Mouse (Mus musculus) forebrain, embryonic 14.5 days (tissue): ENCODE measurements around the gene Pus7. TPM values are rescaled to one million over a fixed set of nuclear protein-coding genes. Genes with fewer than 3 reads are reported as not detected.
A peak's percentile ranks its signal among the peaks of the same experiment; 100 is the strongest.

Source experiments
- ATAC-seq: fragments of 200-750 bp; cut with Nextera tagmentation; 2 replicates; pipeline ENCODE4 v1.8.0; 2017; ENCODE audit warnings: mild to moderate bottlenecking, moderate library complexity
- DNase-seq: peaks from one replicate; pipeline ENCODE4 v3.0.0-alpha.2; 2015; ENCODE audit warnings: low spot score
- H3K27ac ChIP-seq: fragments of 300-500 bp; sonication (generic); 2 replicates; pipeline ENCODE4 v1.5.1; 2014; ENCODE audit warnings: low read depth, mild to moderate bottlenecking, control low read depth, low read length, moderate library complexity
- H3K27me3 ChIP-seq: fragments of 300-500 bp; sonication (generic); replicated peaks from 2 replicates; pipeline ENCODE4 v1.6.1; 2014; ENCODE audit warnings: low read length, control low read depth, mixed read lengths; ENCODE audit not compliant: control insufficient read depth, insufficient read depth
- H3K36me3 ChIP-seq: fragments of 300-500 bp; sonication (generic); 2 replicates; pipeline ENCODE4 v1.6.1; 2014; ENCODE audit warnings: low read length, control low read depth; ENCODE audit not compliant: control insufficient read depth, insufficient read depth
- H3K4me1 ChIP-seq: fragments of 300-500 bp; sonication (generic); 2 replicates; pipeline ENCODE4 v1.6.1; 2014; ENCODE audit warnings: antibody characterized with exemption, low read length, control low read depth; ENCODE audit not compliant: control insufficient read depth, insufficient read depth
- H3K4me2 ChIP-seq: fragments of 300-500 bp; sonication (generic); 2 replicates; pipeline ENCODE4 v1.6.1; 2014; ENCODE audit warnings: mild to moderate bottlenecking, control low read depth, low read length
- H3K4me3 ChIP-seq: fragments of 300-500 bp; sonication (generic); 2 replicates; pipeline ENCODE4 v1.5.1; 2014; ENCODE audit warnings: low read depth, low read length, control low read depth
- H3K9ac ChIP-seq: fragments of 300-500 bp; sonication (generic); 2 replicates; pipeline ENCODE4 v1.6.1; 2014; ENCODE audit warnings: mild to moderate bottlenecking, low read length, control low read depth, moderate library complexity
- H3K9me3 ChIP-seq: fragments of 300-500 bp; sonication (generic); replicated peaks from 2 replicates; pipeline ENCODE4 v1.6.1; 2016; ENCODE audit warnings: low read length, control low read depth, mixed read lengths; ENCODE audit not compliant: control insufficient read depth
- WGBS: fragments of 180-500 bp; shearing (Covaris S2); extraction: QIAGEN DNeasy Blood & Tissue Kit; methylation state at CpG from one replicate; pipeline ENCODE4 v1.1.7; 2014; 5-methylcytosine and 5-hydroxymethylcytosine counted together
- polyA plus RNA-seq: library from polyadenylated mRNA; unstranded; fragments of >200 nt; fragmentation: Nextera tagmentation; extraction: Ambion mirVana; gene quantifications from 2 replicates; pipeline ENCODE4 v1.2.1, GENCODE M21; 2014

The Pus7 gene
- 11.6 and 15.3 TPM in 2 replicates for polyA plus RNA-seq

GRCm38 (mm10) chr5:23782931-23783877 is at the start of gene Pus7:
Gene Pus7 (minus strand): TSS chr5:23783711.
- Histone ChIP-seq H3K4me3 (peak within 1 kb of the TSS; percentile 83), H3K9me3 (no peaks in the 10 kb centered on the region), H3K27ac (no peak within 1 kb of the TSS), H3K9ac (peak within 1 kb of the TSS; percentile 81), H3K27me3 (no peaks in the 10 kb centered on the region), H3K36me3 (no peaks in the 10 kb centered on the region), H3K4me1 (peaks cover 6% of the 10 kb centered on the region), H3K4me2 (peak within 1 kb of the TSS; percentile 83)
- ATAC-seq (peak; percentile 95), DNase-seq (peak; percentile 91)
- WGBS: under 1% methylated on average over 81 of the region's 86 CpGs

- DNase-seq (peak; percentile 24), ATAC-seq (no peak)
- H3K4me1 ChIP-seq: no peaks in the 10 kb centered on the region
- H3K27ac ChIP-seq: no peak overlapping the region
- no peak overlapping the region for H3K9ac ChIP-seq
- H3K36me3 ChIP-seq: no peaks in the 10 kb centered on the region
- no peak overlapping the region for H3K4me3 ChIP-seq
- H3K9me3 ChIP-seq: no peaks in the 10 kb centered on the region
- H3K4me2 ChIP-seq: peak overlapping the region; percentile 21; the same call in 1 of the 2 replicates
- 47% methylated on average over 58 of the region's 58 CpGs for WGBS
- 0 out of 2 replicates have a peak, but pooled peaks cover 3% of the 10 kb centered on the region for H3K27me3 ChIP-seq
Observed at GRCm38 (mm10) chr5:23830897-23831752, 47.6 kb upstream of the Pus7 start.

- Histone ChIP-seq H3K4me2 (no peak overlapping the region), H3K9me3 (no peaks in the 10 kb centered on the region), H3K4me1 (no peaks in the 10 kb centered on the region), H3K4me3 (no peak overlapping the region), H3K27ac (no peak overlapping the region), H3K27me3 (0 out of 2 replicates have a peak, but pooled peaks cover 3% of the 10 kb centered on the region), H3K36me3 (no peaks in the 10 kb centered on the region), H3K9ac (no peak overlapping the region)
- ATAC-seq: 0 out of 2 replicates have a peak, but pooled peaks have one; percentile 66
- peak; percentile 73 for DNase-seq
- 40% methylated on average over 11 of the region's 11 CpGs for WGBS
Observed at GRCm38 (mm10) chr5:23826321-23827004, 43.0 kb upstream of the Pus7 start.

GRCm38 (mm10) chr5:23824171-23824733 is 40.7 kb upstream of the Pus7 start:
- Histone ChIP-seq H3K36me3 (peaks cover 11% of the 10 kb centered on the region; the same call in 1 of the 2 replicates), H3K9ac (no peak overlapping the region), H3K4me1 (no peaks in the 10 kb centered on the region), H3K27ac (no peak overlapping the region), H3K27me3 (no peaks in the 10 kb centered on the region), H3K4me3 (no peak overlapping the region), H3K9me3 (no peaks in the 10 kb centered on the region), H3K4me2 (no peak overlapping the region)
- DNase-seq (no peak), ATAC-seq (no peak)
- 78% methylated on average over 8 of the region's 8 CpGs for whole genome bisulfite sequencing

GRCm38 (mm10) chr5:23822306-23822705 is 38.8 kb upstream of the Pus7 start:
- Histone ChIP-seq H3K27me3 (no peaks in the 10 kb centered on the region), H3K4me2 (no peak overlapping the region), H3K36me3 (peaks cover 25% of the 10 kb centered on the region), H3K9me3 (no peaks in the 10 kb centered on the region), H3K27ac (no peak overlapping the region), H3K9ac (no peak overlapping the region), H3K4me1 (no peaks in the 10 kb centered on the region), H3K4me3 (no peak overlapping the region)
- WGBS: 68% methylated on average over 11 of the region's 11 CpGs
- no peak for ATAC-seq
- no peak for DNase-seq

GRCm38 (mm10) chr5:23816681-23817080 is 33.2 kb upstream of the Pus7 start:
- DNase-seq: no peak
- H3K36me3 ChIP-seq: peaks cover 68% of the 10 kb centered on the region
- no peaks in the 10 kb centered on the region for H3K27me3 ChIP-seq
- H3K27ac ChIP-seq: no peak overlapping the region
- no peak overlapping the region for H3K9ac ChIP-seq
- no peak overlapping the region for H3K4me3 ChIP-seq
- 94% methylated on average over 15 of the region's 15 CpGs for WGBS
- no peaks in the 10 kb centered on the region for H3K9me3 ChIP-seq
- H3K4me1 ChIP-seq: no peaks in the 10 kb centered on the region
- ATAC-seq: no peak
- H3K4me2 ChIP-seq: no peak overlapping the region

GRCm38 (mm10) chr5:23814841-23815240 is 31.3 kb upstream of the Pus7 start:
- H3K4me1 ChIP-seq: no peaks in the 10 kb centered on the region
- no peak overlapping the region for H3K9ac ChIP-seq
- DNase-seq: no peak
- no peak overlapping the region for H3K4me2 ChIP-seq
- H3K27me3 ChIP-seq: no peaks in the 10 kb centered on the region
- no peak for ATAC-seq
- no peak overlapping the region for H3K4me3 ChIP-seq
- WGBS: 57% methylated on average over 5 of the region's 5 CpGs
- peaks cover 80% of the 10 kb centered on the region for H3K36me3 ChIP-seq
- H3K27ac ChIP-seq: no peak overlapping the region
- no peaks in the 10 kb centered on the region for H3K9me3 ChIP-seq

- DNase-seq: no peak
- Histone ChIP-seq H3K4me2 (no peak overlapping the region), H3K27me3 (no peaks in the 10 kb centered on the region), H3K9me3 (no peaks in the 10 kb centered on the region), H3K36me3 (peaks cover 25% of the 10 kb centered on the region), H3K27ac (no peak overlapping the region), H3K4me1 (peaks cover 5% of the 10 kb centered on the region; the same call in 1 of the 2 replicates), H3K4me3 (no peak overlapping the region), H3K9ac (no peak overlapping the region)
- no peak for ATAC-seq
- WGBS: 90% methylated on average over 2 of the region's 2 CpGs
Observed at GRCm38 (mm10) chr5:23792726-23793125, 9.2 kb upstream of the Pus7 start.
